Mouse (Mus musculus) inflammation-experienced regulatory T-cells (primary cell): ENCODE results near the gene Gsg1. TPM values are rescaled to one million over a fixed set of nuclear protein-coding genes. Genes with fewer than 3 reads are reported as not detected.

Experiments
- polyA plus RNA-seq, 2 experiments: library from polyadenylated mRNA; unstranded; fragments of 100-300 nt; shearing (Covaris generic); gene quantifications; one replicate each; pipeline ENCODE4 v1.2.1; 2017

Gene Gsg1
- polyA plus RNA-seq = not detected

GRCm38 (mm10) chr6:135254153-135254552 is at the start of gene Gsg1:
Gene Gsg1 (minus strand): TSS chr6:135254351.

GRCm38 (mm10) chr6:135197921-135198532 is 56.1 kb downstream of the Gsg1 start, which contains the start of the genes Fam234b and Hebp1:
Gene Fam234b (plus strand): TSS chr6:135197977.
Gene Hebp1 (minus strand): TSS chr6:135198022.

Other genes with a start within 250 kb of the Gsg1 start
- 100 to 1,000 TPM; 132 to 156 TPM for gene Ddx47, start 242.7 kb downstream of the Gsg1 start, polyA plus RNA-seq
- under 1 TPM in 1 of 2 experiments, not detected in 1; 0.19 TPM for gene Gprc5a, start 188.7 kb downstream of the Gsg1 start, polyA plus RNA-seq
- gene Gprc5d, start 136.1 kb downstream of the Gsg1 start, polyA plus RNA-seq = not detected
- gene Fam234b, start 56.4 kb downstream of the Gsg1 start, polyA plus RNA-seq = 10 to 100 TPM; 15.3 to 18.5 TPM
- not detected for gene Hebp1, start 56.3 kb downstream of the Gsg1 start, polyA plus RNA-seq
- gene Pbp2, start 56.1 kb upstream of the Gsg1 start, polyA plus RNA-seq = not detected
- 1 to 10 TPM in 1 of 2 experiments, under 1 TPM in 1; 0.78 to 7.6 TPM for gene Emp1, start 108.2 kb upstream of the Gsg1 start, polyA plus RNA-seq